Mouse (Mus musculus) urinary bladder, postnatal 25 days (tissue): Measurements from ENCODE around the gene Esp4.
"Not testable (repeated sequence)": the region's sequence is repeated elsewhere in the genome, so short reads cannot be mapped to it uniquely, and the experiment has no call there.

ENCODE experiments used
- DNase-seq: peaks from one replicate; pipeline ENCODE4 v3.0.0; 2022; ENCODE audit warnings: low spot score

Gene Esp4

GRCm38 (mm10) chr17:40598294-40598693 lies at the start of gene Esp4:
TSS of gene Esp4 (plus strand) at chr17:40598594.
- DNase-seq = no peak

- DNase-seq = no peak
Measured at GRCm38 (mm10) chr17:40553470-40553869, 44.9 kb upstream of the Esp4 start.

- no peak for DNase-seq
Measured at GRCm38 (mm10) chr17:40561207-40561606, 37.2 kb upstream of the Esp4 start, which contains the start of gene Esp6. TSS of gene Esp6 (plus strand) at chr17:40561507.

GRCm38 (mm10) chr17:40583906-40584305 lies 14.5 kb upstream of the Esp4 start:
- not testable (repeated sequence) for DNase-seq

- DNase-seq = no peak
Measured at GRCm38 (mm10) chr17:40591297-40591696, 7.1 kb upstream of the Esp4 start.

- not testable (repeated sequence) for DNase-seq
Measured at GRCm38 (mm10) chr17:40631775-40632174, 33.4 kb downstream of the Esp4 start, which contains the start of gene Esp3. TSS of gene Esp3 (plus strand) at chr17:40632075.
